Mouse (Mus musculus) E14TG2a.4 (cell line): ENCODE data around the gene Chit1.

Experiments
- CTCF ChIP-seq: conservative IDR thresholded peaks from 2 replicates; pipeline ENCODE4 v1.5.1; 2014; ENCODE audit warnings: low read length
- NANOG ChIP-seq: IDR thresholded peaks from 2 replicates; pipeline ENCODE4 v1.6.1; 2014; ENCODE audit warnings: borderline replicate concordance, low read length, mixed read lengths

- TF ChIP-seq CTCF = no peak
- no peak for TF ChIP-seq NANOG
Observed at GRCm38 (mm10) chr1:134105043-134105763, 5.8 kb upstream of the Chit1 start.
